Mouse (Mus musculus): Measurements from ENCODE around the gene Pcbd1.
"Not testable (repeated sequence)": the region's sequence is repeated elsewhere in the genome, so short reads cannot be mapped to it uniquely, and the experiment has no call there.

Pcbd1 gene

GRCm38 (mm10) chr10:61103564-61104114, 14.5 kb downstream of the Pcbd1 start:
- DNase-seq: no peak

- no peak for DNase-seq
Measured at GRCm38 (mm10) chr10:61114246-61114720, 25.2 kb downstream of the Pcbd1 start.

DNA sequence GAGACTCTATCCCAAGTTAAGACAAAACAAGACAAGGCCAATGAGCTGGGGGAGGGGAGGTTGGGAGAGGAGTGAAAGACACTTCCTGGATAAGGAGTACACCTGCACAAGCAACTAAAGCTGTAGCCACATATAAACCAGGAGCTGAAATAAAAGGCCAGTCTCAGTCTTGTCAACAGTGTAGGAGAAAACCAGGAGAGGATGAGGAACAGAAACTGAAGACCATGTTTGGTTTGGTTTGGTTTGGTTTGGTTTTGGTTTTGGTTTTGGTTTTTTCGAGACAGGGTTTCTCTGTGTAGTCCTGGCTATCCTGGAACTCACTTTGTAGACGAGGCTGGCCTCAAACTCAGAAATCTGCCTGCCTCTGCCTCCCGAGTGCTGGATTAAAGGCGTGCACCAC, 32.6 kb downstream of the Pcbd1 start:
- DNase-seq: not testable (repeated sequence)

- DNase-seq: no peak
Measured at GRCm38 (mm10) chr10:61123276-61123913, 34.3 kb downstream of the Pcbd1 start.

DNA sequence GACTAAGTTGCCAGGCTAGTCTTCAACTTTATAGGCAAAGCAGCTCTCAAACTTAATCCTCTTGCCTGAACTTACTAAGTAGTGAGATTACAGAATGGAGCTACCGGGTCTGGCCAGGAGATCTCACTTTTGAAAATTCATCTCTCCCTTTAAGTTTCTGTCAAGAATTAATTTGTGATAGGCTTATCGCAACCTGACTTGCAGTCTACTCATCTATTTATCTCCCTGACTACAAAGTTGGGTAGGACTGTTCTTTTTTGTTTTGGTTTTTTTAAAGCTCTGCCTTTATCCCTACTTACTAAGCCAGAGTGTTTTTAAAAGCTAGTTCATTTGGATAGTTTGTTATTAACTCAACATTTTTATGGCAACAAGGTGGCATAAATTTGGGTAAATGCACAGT, 35.3 kb downstream of the Pcbd1 start:
- DNase-seq: no peak

- DNase-seq: no peak
Measured at GRCm38 (mm10) chr10:61128701-61129365, 39.7 kb downstream of the Pcbd1 start.

DNA sequence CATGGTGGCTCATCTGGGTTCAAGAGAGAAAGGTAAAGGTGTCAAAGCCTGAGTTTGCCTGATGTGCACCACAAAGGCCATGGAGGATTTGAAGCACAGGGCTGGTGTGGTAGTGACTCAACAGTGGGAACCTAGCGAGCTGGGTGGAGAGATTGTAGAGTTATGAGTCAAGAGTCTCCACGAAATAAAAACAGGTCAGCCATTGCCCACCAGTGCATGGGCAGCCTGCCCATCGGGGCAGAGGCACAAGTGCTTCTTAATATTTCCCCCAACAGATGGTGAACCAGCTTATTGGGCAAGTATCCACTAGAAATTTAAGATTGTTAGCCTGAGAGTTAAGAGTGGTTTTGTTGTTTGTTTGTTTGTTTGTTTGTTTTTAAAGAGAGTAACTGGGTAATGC, 41.8 kb downstream of the Pcbd1 start:
- no peak for DNase-seq

- DNase-seq: no peak
Measured at GRCm38 (mm10) chr10:61134041-61134440, 44.9 kb downstream of the Pcbd1 start.

GRCm38 (mm10) chr10:61135226-61135839, 46.2 kb downstream of the Pcbd1 start:
- DNase-seq: no peak

DNA sequence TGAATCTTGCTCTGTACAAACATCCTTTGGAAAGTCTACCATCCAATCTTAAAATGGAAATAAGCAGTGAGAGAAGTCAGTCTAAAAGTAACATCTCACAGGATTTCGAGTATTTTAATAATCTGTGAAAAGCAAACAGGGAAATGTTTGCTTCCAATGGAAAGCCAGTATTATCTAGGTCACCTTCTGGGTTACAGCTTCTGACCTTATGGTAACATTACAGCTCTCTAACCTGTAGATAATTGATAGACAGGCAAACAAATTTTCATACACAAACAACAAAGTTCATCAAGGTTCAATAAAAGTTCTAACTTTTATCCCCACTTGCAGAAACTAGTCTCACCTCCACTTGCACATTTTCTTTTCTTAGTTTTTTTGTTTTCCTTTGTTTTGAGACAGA, 48.4 kb downstream of the Pcbd1 start:
- DNase-seq: no peak

DNA sequence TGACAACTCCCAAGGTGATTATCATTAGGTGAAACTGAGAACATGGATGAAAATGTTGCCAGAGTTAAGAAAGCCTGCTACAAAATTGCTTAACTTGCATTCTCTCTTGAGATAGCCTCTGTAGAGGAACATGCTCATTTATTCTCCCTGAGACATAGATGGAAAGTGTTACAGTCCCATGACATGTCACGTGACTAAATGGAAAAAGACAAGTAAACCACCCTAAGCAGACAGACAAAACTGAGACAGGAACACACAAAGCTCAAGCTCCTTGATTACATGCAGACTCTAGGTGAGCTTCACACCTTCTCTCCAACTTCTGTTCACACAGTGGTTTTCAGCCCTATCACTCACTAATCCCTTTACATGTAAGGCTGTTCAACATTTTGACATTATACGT, 54.2 kb downstream of the Pcbd1 start:
- DNase-seq: no peak
